Mouse (Mus musculus): ENCODE data around the gene Gm436.

Gm436 gene

DNA sequence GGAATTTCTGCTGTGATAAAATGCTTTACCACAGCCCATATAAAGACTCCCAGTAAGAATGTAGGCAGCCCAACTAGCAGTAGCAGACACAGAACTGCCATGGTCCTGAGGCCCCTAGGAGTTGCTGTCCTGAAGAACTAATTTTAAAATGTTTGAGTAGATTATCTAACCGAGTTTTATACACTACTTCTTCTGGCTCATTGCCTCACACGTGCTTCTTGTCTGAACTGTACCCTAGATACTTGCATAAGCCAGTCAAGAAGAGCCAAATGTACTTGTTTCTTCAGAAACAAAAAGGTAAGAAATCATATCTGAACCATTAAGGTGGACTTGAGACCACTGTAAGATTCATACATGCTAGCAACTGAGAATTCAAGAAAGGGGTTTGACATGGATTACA is at the start of gene Gm436:
Gene Gm436 (minus strand): TSS at position 101 of the 400 bp plus-strand sequence.
- DNase-seq (ENCODE audit: low read depth, low spot score), result no peak

DNA sequence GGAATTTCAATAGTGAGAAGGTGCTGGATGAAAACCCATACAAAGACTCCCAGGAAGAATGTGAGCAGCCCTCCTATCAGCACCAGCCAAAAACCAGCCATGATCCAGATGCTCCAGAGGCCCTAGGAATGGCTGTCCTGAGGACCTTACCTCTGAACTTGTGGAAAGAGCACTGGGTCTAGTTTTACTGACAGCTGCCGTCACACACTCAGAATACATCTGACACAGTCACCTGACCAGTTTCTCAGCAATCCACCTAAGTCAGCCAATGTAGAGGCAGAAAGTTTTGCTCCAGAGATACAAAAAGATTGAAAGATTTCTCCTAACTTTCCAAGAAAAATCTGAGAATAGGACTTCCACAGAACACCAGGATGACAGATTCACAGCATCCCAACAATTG is 35.1 kb upstream of the Gm436 start, which contains the start of gene Gm13178:
Gene Gm13178 (minus strand): TSS at position 101 of the 400 bp plus-strand sequence.
- DNase-seq (ENCODE audit: low read depth, low spot score), result no peak

DNA sequence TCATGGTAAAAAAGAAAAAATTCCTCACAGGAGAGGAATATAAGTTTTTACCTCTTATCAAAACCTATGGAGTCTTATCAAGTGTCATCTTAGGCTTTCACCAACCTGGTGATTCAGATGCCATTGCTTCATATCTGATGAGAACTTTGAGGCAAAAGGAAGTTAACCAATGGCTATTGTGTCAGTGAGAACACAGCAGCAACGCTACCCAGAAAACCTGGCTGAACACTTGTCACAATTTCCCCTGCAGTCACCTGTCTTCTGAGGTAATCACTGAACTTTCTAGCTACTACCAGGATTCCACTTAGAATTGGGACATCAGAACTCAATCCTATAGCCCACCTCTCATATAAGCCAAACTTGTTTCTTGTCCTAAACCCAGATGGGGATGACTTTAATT is 33.5 kb upstream of the Gm436 start:
- DNase-seq (ENCODE audit: low read depth, low spot score), result no peak

- DNase-seq (ENCODE audit: low read depth, low spot score), result no peak
Observed at GRCm38 (mm10) chr4:144718288-144718687, 32.1 kb upstream of the Gm436 start.

DNA sequence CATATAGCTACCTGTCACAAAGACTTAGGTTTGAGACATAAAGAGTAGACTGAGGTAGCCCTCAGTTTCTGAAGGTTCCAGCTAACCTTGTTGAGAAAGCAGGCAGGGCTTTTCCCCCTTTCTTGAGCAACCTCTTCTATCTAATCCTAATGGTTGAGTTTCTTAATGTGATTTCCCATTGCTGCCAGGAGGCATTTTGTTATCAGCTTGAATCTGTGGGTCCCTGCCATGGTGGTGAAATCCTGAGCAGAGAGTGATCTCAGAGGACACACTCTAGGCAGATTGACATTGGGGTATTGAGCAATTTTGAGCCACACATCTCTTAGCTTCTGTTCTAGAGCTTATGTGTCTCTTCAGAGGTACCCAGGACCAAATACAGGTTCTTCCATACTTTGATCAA is 47.9 kb downstream of the Gm436 start:
- no peak for DNase-seq (ENCODE audit: low read depth, low spot score)

Measured in retina, adult 2 months (tissue).